Mouse (Mus musculus) lung, postnatal 0 days (tissue): ENCODE results near the gene Ddx27.

Source experiments
- CTCF ChIP-seq: IDR thresholded peaks from 2 replicates; pipeline ENCODE4 v1.5.1; 2016; ENCODE audit warnings: antibody characterized with exemption, mild to moderate bottlenecking
- EP300 ChIP-seq: IDR thresholded peaks from 2 replicates; pipeline ENCODE4 v1.6.1; 2016; ENCODE audit warnings: antibody characterized with exemption, mild to moderate bottlenecking, control low read depth

DNA sequence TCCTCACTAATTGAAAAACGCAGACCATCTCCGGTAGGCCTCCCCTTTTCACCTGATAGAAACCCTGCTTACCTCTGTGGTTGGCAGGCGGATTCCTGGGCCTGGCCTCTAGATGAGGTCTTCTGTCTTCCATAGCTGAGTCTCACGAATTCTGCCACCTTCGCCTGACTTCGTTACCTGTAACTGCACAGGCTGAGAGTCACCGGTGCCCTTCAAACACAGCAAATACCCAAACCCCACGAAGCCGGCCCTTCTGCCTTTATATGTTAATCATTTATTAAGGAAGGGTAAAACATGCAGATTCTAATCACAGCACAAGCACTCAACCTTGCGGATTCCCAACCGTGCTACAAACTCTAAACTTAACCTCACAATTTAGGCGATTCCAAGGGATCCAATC, 45.0 kb downstream of the Ddx27 start:
- TF ChIP-seq EP300 (no peak), CTCF (no peak)
